Mouse (Mus musculus) frontal cortex, postnatal 36 days (tissue): ENCODE measurements at regions not wholly inside any gene's neighbourhood (a gene's known extent, or its start where the extent isn't known, plus 50 kb on each side); places are given as distances from the start of the nearest gene placed in this dataset.
A peak's percentile ranks its signal among the peaks of the same experiment; 100 is the strongest.

Experiments used
- DNase-seq, 2 experiments: peaks; one replicate each; pipeline ENCODE4 v3.0.0; 2022; ENCODE audit warnings: low spot score in 2 of 2

DNA sequence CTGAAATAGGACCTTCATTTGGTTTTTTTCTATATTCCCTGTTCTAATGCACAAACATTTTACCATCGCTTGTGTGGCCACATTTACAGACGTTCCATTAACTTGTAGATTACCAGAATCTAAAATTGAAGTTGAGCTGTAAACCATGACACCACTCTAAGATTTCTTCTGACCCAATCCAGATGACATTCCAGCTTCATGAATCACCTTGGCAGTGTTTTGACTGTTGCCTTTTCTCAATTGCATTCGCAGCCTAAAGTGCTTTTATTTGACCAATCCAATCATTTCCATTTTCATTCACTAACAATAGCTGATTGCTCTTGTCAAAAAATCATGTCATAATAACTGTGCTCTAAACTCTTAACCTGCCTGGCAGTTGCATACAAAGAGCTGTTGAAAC, 144.8 kb downstream of the Mdfic start:
- no peak for DNase-seq

GRCm38 (mm10) chr6:15882288-15882903, 161.9 kb downstream of the Mdfic start:
- no peak for DNase-seq

GRCm38 (mm10) chr6:15893066-15893465, 172.6 kb downstream of the Mdfic start:
- no peak for DNase-seq

DNA sequence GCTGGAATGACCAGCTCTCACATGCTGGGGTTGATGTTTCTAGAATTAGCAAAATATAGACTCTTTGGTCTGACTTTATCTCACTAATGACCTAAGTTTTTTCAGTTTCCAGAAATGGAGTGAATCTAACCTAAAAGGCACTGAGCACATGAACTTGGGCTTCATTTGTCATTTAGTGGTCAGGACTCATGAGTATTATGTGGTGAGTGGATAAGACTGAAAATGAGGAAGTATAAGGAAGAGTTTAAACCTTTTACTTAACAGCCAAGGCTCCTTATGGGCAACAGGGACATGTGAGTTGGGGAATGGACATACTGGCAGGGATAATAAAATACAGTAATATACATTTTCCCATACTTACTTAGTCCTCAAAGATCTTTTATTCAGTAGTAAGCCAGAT, 180.0 kb downstream of the Mdfic start:
- no peak for DNase-seq

DNA sequence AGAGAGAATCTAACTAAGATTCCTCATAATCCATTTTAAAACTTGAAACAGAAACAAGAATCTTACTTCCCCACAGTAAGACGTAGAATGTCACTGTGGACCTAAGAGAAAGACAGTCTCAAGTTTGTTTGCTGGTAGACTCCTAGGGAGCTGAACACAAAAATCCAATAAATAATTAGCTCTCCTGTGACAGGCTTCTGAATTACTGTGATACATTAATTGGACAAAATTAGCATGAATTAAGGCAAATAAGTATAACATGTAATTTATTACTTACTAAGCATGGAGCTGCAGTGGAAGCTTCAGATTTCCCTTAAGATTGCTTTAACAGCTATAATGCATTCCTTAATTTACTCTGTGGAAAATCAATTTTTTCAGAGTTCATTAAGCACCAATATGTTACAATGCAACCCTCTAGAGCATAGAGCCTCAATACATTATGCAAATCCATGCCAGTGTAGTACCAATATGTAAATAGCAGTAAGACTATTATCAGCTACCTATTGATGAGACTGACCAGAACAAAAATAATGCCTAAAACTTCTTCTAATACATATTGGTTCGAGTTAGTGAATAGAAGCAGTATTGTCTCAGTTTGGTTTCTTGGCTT, 182.3 kb downstream of the Mdfic start:
- DNase-seq = no peak

- no peak for DNase-seq
These were observed 190.1 kb downstream of the Mdfic start for GRCm38 (mm10) chr6:15910420-15911167.

- DNase-seq = no peak
These were observed 209.2 kb downstream of the Mdfic start for GRCm38 (mm10) chr6:15929650-15930049.

- no peak for DNase-seq
These were observed 229.8 kb downstream of the Mdfic start for GRCm38 (mm10) chr6:15950251-15950650.

- DNase-seq = peak; percentile 5 to 11
These were observed 266.9 kb downstream of the Mdfic start for GRCm38 (mm10) chr6:15987334-15987733.
